23 mouse cellular contexts compared by ENCODE assay signal in the genomic region with DNA sequence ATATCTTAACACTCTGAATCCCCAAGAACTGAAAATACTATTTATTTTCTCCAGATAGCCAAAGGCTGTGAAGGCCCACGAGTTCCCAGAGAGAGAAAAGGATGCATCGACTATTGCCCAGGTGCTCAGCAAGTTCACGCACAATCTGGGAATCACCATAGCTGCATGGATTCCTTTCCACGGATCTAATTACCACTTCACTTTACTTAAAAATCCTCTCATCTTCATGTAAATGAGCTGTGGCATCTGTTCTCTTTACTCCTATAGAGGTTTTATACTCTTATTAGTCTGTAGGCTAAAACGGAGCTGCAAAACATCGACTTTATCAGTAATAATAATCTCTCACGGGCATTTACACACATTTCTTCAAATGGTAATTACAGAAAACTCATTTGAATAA.
"Had no signal": no experiment of that assay in that cellular context is flagged by ENCODE, and none has a peak within 500 bp of the region (broad histone marks: within the 10 kb centered on the region; RNA-seq: fewer than 3 reads in every experiment).

No protein-coding gene starts in this region.

- H3K27ac ChIP-seq: heart, adult 2 months; heart, embryonic 13.5 days; heart, embryonic 15.5 days; hindbrain, embryonic 14.5 days; intestine, embryonic 15.5 days; layer of hippocampus, adult 2 months; left cerebral cortex, adult 2 months; limb, embryonic 13.5 days; limb, embryonic 15.5 days had no signal

- H3K9me3 ChIP-seq: heart, embryonic 13.5 days; heart, embryonic 15.5 days; intestine, embryonic 15.5 days; limb, embryonic 13.5 days; limb, embryonic 15.5 days had no signal

- H3K9ac ChIP-seq: heart, embryonic 13.5 days; heart, embryonic 15.5 days; hindbrain, embryonic 14.5 days; intestine, embryonic 15.5 days; limb, embryonic 13.5 days; limb, embryonic 15.5 days had no signal

- DNase-seq: gastrocnemius, postnatal 14 days; gastrocnemius, postnatal 36 days; heart, adult 11 months; heart, adult 2 months; heart, postnatal 14 days; heart, postnatal 36 days; kidney, adult 18-20 months; kidney, adult 8-10 months; kidney, postnatal 10 days; kidney, postnatal 25 days; kidney, postnatal 4 days had no signal

- H3K4me1 ChIP-seq: heart, embryonic 13.5 days; heart, embryonic 15.5 days; intestine, embryonic 15.5 days; limb, embryonic 13.5 days; limb, embryonic 15.5 days had no signal

- H3K36me3 ChIP-seq: heart, embryonic 13.5 days; heart, embryonic 15.5 days; intestine, embryonic 15.5 days; limb, embryonic 13.5 days; limb, embryonic 15.5 days had no signal

- H3K27me3 ChIP-seq: heart, embryonic 13.5 days; heart, embryonic 15.5 days; intestine, embryonic 15.5 days; limb, embryonic 13.5 days; limb, embryonic 15.5 days had no signal

- H3K4me2 ChIP-seq: heart, embryonic 11.5 days; heart, embryonic 13.5 days; heart, embryonic 15.5 days; hindbrain, embryonic 14.5 days; intestine, embryonic 15.5 days; limb, embryonic 13.5 days; limb, embryonic 15.5 days had no signal

- H3K4me3 ChIP-seq: heart, adult 2 months; heart, embryonic 13.5 days; heart, embryonic 15.5 days; intestine, embryonic 15.5 days; layer of hippocampus, adult 2 months; left cerebral cortex, adult 2 months; limb, embryonic 13.5 days; limb, embryonic 15.5 days had no signal

- ATAC-seq: hindbrain, embryonic 16.5 days; inflammation-experienced regulatory T-cells, adult 6 months; intestine, embryonic 15.5 days; intestine, postnatal 0 days had no signal
